In the genomic region with DNA sequence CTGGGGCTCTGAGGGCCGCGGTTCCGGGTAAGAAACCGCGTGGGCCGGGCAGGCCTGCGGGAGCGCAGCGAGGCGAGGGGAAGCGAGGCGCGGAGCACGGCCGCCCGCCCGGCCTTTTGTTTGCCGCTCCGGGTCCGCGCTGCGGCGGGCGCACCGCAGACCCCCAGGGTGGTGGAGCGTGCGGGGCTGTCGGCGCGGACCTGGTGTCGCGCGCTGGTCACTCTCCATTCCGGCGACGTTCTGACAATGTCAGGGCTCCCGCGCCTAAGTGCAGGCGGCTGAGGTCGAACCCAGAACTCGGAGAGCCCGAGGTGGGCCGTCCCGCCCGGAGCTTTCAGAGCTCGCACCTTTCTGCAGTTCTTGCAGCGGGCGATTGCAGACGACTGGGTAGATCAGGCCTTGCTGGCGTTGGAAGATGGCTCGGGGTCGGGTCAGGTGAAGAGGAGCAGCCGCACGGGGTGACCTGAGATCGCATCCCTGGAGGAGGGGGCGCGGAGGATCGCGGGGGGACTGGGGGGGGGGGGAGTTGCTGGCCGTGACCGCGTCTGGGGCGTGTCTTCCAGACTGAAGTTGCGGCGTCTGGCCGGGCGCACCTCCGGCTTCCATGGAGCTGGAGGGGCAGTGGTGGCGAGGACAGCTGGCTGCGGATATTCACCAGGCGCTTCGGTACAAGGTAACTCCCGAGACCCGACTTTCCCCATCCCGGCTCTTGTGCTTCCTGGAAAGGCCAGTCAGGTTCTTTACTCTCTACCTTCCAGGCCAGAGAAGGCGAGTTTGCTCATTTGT, we compare ENCODE assay signal across 8 mouse cellular contexts. TPM values are rescaled to one million over a fixed set of nuclear protein-coding genes. Genes with fewer than 3 reads are reported as not detected.
DNase-seq lines count a peak whose midpoint lies in the region; TF ChIP-seq lines count a peak whose summit lies in the region.

No protein-coding gene starts in this region.

- no peak for TF ChIP-seq CTCF in bone marrow, adult 2 months (IDR thresholded peaks at IDR 0.05; ENCODE audit: control insufficient read depth, insufficient read depth, low read length)

- TF ChIP-seq POLR2A in bone marrow, adult 2 months (IDR thresholded peaks at IDR 0.05; ENCODE audit: borderline replicate concordance, control insufficient read depth, low read depth, low read length): no peak

- in situ Hi-C loops in ES-E14 (cut with MboI; ENCODE audit: low sequenced_read_pairs in 2 of 2, unreplicated experiment in 2 of 2): no loop called here

- no peak overlapping the region for H3K27ac ChIP-seq in ES-E14 (ENCODE audit: insufficient read depth, low read depth, low read length, poor library complexity, severe bottlenecking)
- peak overlapping the region; percentile 94 for H3K27ac ChIP-seq in bone marrow, adult 2 months (ENCODE audit: control insufficient read depth, insufficient read depth, low read depth, low read length, poor library complexity)

- under 1% methylated on average over 75 of the region's 76 CpGs for whole genome bisulfite sequencing in bone marrow, adult 2 months

- intact Hi-C loops in heart, postnatal 10 days (cut with DNase I): loop anchor here (2.0 to 5.0 kb wide), 2 partner anchors 41 to 63 kb away; a partner anchor contains a TSS

- H3K36me3 ChIP-seq in ES-E14 (ENCODE audit: control insufficient read depth, insufficient read depth, low read length, poor library complexity, severe bottlenecking): no peaks in the 10 kb centered on the region
- H3K36me3 ChIP-seq in erythroblast, embryonic 14.5 days (ENCODE audit: control insufficient read depth): peaks cover 5% of the 10 kb centered on the region
- peaks cover 30% of the 10 kb centered on the region for H3K36me3 ChIP-seq in megakaryocyte, embryonic 14.5 days (replicated peaks; ENCODE audit: low read length)

- H3K4me3 ChIP-seq in ES-E14 (ENCODE audit: insufficient read depth in 1 of 2, low read depth in 1 of 2, low read length in 2 of 2, poor library complexity in 1 of 2, severe bottlenecking in 1 of 2): peak overlapping the region; percentile 82 to 86
- H3K4me3 ChIP-seq in bone marrow, adult 2 months (replicated peaks; ENCODE audit: control insufficient read depth, low read depth, low read length): peak overlapping the region; percentile 76
- H3K4me3 ChIP-seq in erythroblast, embryonic 14.5 days (replicated peaks): peak overlapping the region; percentile 87
- peak overlapping the region; percentile 97 for H3K4me3 ChIP-seq in megakaryocyte, embryonic 14.5 days (replicated peaks)

- no peaks in the 10 kb centered on the region; a peak in 1 of 4 replicates for H3K4me1 ChIP-seq in ES-E14 (ENCODE audit: control insufficient read depth in 2 of 2, insufficient read depth in 2 of 2, low read length in 2 of 2, poor library complexity in 1 of 2)
- no peaks in the 10 kb centered on the region; the same call in none of the 2 replicates for H3K4me1 ChIP-seq in bone marrow, adult 2 months (ENCODE audit: control insufficient read depth, insufficient read depth, low read length)
- H3K4me1 ChIP-seq in erythroblast, embryonic 14.5 days (ENCODE audit: control insufficient read depth): peaks cover 43% of the 10 kb centered on the region
- H3K4me1 ChIP-seq in megakaryocyte, embryonic 14.5 days: peaks cover 68% of the 10 kb centered on the region

- H3K27me3 ChIP-seq in erythroblast, embryonic 14.5 days (ENCODE audit: control insufficient read depth): peaks cover 21% of the 10 kb centered on the region
- H3K27me3 ChIP-seq in megakaryocyte, embryonic 14.5 days (replicated peaks): no peaks in the 10 kb centered on the region

- DNase-seq in ES-E14 (ENCODE audit: low read depth, low spot score): peak; percentile 26
- DNase-seq in heart, postnatal 10 days: peak; percentile 55 to 63
- peak; percentile 38 to 65 for DNase-seq in kidney, postnatal 36 days
- DNase-seq in right cerebral cortex, adult 2 months (ENCODE audit: low spot score in 2 of 2): peak; percentile 16 to 21
- no peak for DNase-seq in c-Kit-positive CD71-positive TER-119-positive erythroid progenitor cells, embryonic 14.5 days (ENCODE audit: low spot score)

- no peaks in the 10 kb centered on the region for H3K9me3 ChIP-seq in ES-E14 (ENCODE audit: control insufficient read depth, insufficient read depth, low read depth, low read length)
- no peaks in the 10 kb centered on the region for H3K9me3 ChIP-seq in erythroblast, embryonic 14.5 days (ENCODE audit: control insufficient read depth, low read length)
- H3K9me3 ChIP-seq in megakaryocyte, embryonic 14.5 days: no peaks in the 10 kb centered on the region

- peak overlapping the region; percentile 82 for H3K9ac ChIP-seq in ES-E14 (ENCODE audit: insufficient read depth, low read depth, low read length, poor library complexity, severe bottlenecking)

TF ChIP-seq in ES-E14, 5 proteins besides CTCF, POLR2A, EP300 and RAD21:
- TF ChIP-seq ZNF384 (IDR thresholded peaks at IDR 0.05; ENCODE audit: low read depth, low read length) (no peak), CHD2 (IDR thresholded peaks at IDR 0.05; ENCODE audit: low read depth, low read length) (no peak), HCFC1 (IDR thresholded peaks at IDR 0.05; ENCODE audit: borderline replicate concordance, insufficient read depth, low read length) (no peak), MAFK (IDR thresholded peaks at IDR 0.05; ENCODE audit: insufficient read depth, low read depth, low read length) (no peak), ZC3H11A (IDR thresholded peaks at IDR 0.05; ENCODE audit: borderline replicate concordance, low read depth, low read length) (no peak)

RNA-seq across cellular contexts. Expression of a gene that starts 0.5 kb away (rescaled TPM):
- total RNA-seq in ES-E14 (2012; rRNA removed): 5.9 and 6.7 TPM in 2 replicates
- polyA plus RNA-seq in bone marrow, adult 2 months (2011; ENCODE audit: insufficient read depth, insufficient read length, low replicate concordance, missing spikeins): 5.6 and 8.6 TPM in 2 replicates
- 0.04 and 0.06 TPM in 2 replicates for polyA plus RNA-seq in erythroblast, embryonic 14.5 days (2012)
- 1 to 10 TPM; 7.8 to 8.7 TPM for total RNA-seq in heart, postnatal 10 days (2021)
- 2.7 and 3.6 TPM in 2 replicates for polyA plus RNA-seq in megakaryocyte, embryonic 14.5 days (2012; ENCODE audit: insufficient read depth, low replicate concordance)
